Mouse (Mus musculus): Measurements from ENCODE around the gene Anks6. TPM values are rescaled to one million over a fixed set of nuclear protein-coding genes. Genes with fewer than 3 reads are reported as not detected.
"Not testable (repeated sequence)": the region's sequence is repeated elsewhere in the genome, so short reads cannot be mapped to it uniquely, and the experiment has no call there.

Anks6 gene
- polyA plus RNA-seq, 1 experiment = 17.2 TPM

DNA sequence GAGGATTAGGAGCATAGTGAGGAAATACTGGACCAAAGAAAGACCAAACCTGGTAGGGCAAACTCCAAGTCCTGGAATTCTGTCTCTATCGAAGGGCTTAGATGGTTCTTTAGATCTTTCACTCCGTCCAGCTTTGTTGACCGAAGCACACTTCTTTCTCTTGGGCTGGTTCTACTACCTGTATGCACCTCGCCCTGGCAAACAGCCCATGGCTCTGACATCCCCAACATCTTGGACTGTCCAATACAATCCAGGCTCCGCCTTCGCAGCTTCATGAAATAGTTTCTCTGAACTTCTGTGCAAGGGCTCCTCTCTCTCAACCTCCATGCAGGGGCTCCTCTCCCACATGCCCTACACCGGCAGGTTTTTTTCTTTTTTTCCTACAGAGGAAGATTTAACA, 26.6 kb upstream of the Anks6 start:
- Histone ChIP-seq H3K4me1 (ENCODE audit: control insufficient read depth, insufficient read depth, low read length) (no peaks in the 10 kb centered on the region), H3K27ac (ENCODE audit: insufficient read depth, low read length) (no peak overlapping the region), H3K27me3 (ENCODE audit: control insufficient read depth, insufficient read depth, low read length) (no peaks in the 10 kb centered on the region), H3K4me3 (replicated peaks; ENCODE audit: insufficient read depth, low read depth, low read length) (no peak overlapping the region)
- 95% methylated on average over 7 of the region's 7 CpGs for WGBS
- TF ChIP-seq POLR2A (IDR thresholded peaks at IDR 0.05; ENCODE audit: borderline replicate concordance, insufficient read depth, low read length) (no peak), CTCF (IDR thresholded peaks at IDR 0.05; ENCODE audit: borderline replicate concordance, insufficient read depth, low read depth, low read length) (no peak)
- no peak for DNase-seq

DNA sequence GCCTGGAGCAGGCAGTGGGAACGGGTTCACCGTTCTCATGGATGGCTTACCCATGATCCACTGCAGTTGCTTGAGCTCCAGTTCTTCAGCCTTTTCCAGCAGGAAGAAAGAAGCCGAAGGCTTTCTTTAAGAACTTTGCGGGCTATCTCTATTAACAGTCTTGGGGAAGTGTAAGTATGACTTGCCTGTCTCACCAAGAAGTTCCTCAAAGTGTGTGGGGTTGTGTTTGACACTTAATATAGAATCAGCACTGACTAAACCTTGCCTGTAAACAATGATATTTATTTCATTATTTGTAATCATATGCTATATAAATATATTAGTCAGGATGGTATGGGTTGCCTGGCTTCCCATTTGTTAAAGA, 23.4 kb upstream of the Anks6 start:
- WGBS = 97% methylated on average over 4 of the region's 4 CpGs
- Histone ChIP-seq H3K27ac (ENCODE audit: insufficient read depth, low read length) (no peak overlapping the region), H3K4me3 (replicated peaks; ENCODE audit: insufficient read depth, low read depth, low read length) (no peak overlapping the region), H3K4me1 (ENCODE audit: control insufficient read depth, insufficient read depth, low read length) (no peaks in the 10 kb centered on the region), H3K27me3 (ENCODE audit: control insufficient read depth, insufficient read depth, low read length) (no peaks in the 10 kb centered on the region; the same call in 1 of the 2 replicates)
- no peak for TF ChIP-seq CTCF (IDR thresholded peaks at IDR 0.05; ENCODE audit: borderline replicate concordance, insufficient read depth, low read depth, low read length)
- TF ChIP-seq POLR2A (IDR thresholded peaks at IDR 0.05; ENCODE audit: borderline replicate concordance, insufficient read depth, low read length) = no peak
- no peak for DNase-seq

DNA sequence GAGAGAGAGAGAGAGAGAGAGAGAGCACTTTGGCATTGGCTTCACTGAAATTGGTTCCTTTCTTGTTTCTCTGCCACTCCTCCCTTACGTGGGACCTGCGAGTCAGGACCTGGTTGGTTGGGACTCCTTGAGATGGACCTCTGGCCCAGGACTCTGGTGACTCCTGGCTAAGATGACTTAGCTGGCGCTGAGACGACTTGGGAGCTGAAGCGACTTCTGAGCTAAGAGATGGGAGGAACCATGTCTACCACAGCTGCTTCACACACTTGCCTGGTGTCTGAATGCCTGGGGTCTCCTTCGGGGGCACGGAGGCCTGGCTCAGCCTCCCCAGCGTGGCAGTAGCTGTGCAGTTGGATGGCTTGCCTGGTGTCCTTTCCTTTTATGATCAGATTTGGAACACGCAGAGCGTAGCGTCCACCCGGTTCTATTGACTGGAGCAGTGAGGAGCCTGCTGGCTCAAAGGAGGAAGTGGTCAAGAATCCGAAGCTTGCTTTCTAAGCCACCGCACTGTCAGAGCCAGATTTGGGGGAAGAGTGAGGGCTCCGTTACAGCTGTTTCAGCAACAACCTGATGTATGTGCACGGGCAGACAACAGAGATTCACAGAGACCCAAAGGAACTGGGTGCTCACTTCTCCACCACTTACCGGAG, 22.9 kb upstream of the Anks6 start:
- no peak for DNase-seq
- TF ChIP-seq CTCF (IDR thresholded peaks at IDR 0.05; ENCODE audit: borderline replicate concordance, insufficient read depth, low read depth, low read length) (no peak), POLR2A (IDR thresholded peaks at IDR 0.05; ENCODE audit: borderline replicate concordance, insufficient read depth, low read length) (no peak)
- WGBS = 83% methylated on average over 17 of the region's 17 CpGs

DNA sequence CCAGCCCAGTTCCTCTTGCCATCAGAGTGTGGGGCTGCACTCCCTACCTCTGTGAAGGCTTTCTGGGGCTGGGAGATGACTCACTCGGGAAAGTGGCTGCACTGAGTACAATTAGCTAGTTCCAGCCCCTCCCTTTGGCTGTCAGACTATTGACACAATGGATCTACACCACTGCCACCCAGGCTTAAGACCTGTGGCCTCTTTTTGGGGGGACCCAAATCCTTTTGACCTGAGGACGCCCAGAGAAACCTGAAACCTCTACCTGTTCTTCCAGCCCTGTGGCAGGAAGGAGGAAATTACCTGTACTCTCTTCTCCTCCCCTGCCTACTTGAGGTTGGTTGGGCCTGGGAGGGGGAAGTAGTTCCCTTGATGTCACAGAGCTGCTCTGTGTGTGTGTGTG, 17.8 kb upstream of the Anks6 start:
- 68% methylated on average over 2 of the region's 2 CpGs for WGBS
- TF ChIP-seq CTCF (IDR thresholded peaks at IDR 0.05; ENCODE audit: borderline replicate concordance, insufficient read depth, low read depth, low read length) = no peak
- no peak for TF ChIP-seq POLR2A (IDR thresholded peaks at IDR 0.05; ENCODE audit: borderline replicate concordance, insufficient read depth, low read length)
- Histone ChIP-seq H3K27me3 (ENCODE audit: control insufficient read depth, insufficient read depth, low read length) (no peaks in the 10 kb centered on the region; the same call in 1 of the 2 replicates), H3K4me3 (replicated peaks; ENCODE audit: insufficient read depth, low read depth, low read length) (no peak overlapping the region), H3K4me1 (ENCODE audit: control insufficient read depth, insufficient read depth, low read length) (no peaks in the 10 kb centered on the region), H3K27ac (ENCODE audit: insufficient read depth, low read length) (no peak overlapping the region)
- DNase-seq = no peak

More for the DNA sequence above, 22.9 kb upstream of the Anks6 start:
- H3K4me3 ChIP-seq (replicated peaks; ENCODE audit: insufficient read depth, low read depth, low read length) = no peak overlapping the region
- no peaks in the 10 kb centered on the region; the same call in 1 of the 2 replicates for H3K27me3 ChIP-seq (ENCODE audit: control insufficient read depth, insufficient read depth, low read length)
- H3K4me1 ChIP-seq (ENCODE audit: control insufficient read depth, insufficient read depth, low read length) = no peaks in the 10 kb centered on the region
- no peak overlapping the region for H3K27ac ChIP-seq (ENCODE audit: insufficient read depth, low read length)

DNA sequence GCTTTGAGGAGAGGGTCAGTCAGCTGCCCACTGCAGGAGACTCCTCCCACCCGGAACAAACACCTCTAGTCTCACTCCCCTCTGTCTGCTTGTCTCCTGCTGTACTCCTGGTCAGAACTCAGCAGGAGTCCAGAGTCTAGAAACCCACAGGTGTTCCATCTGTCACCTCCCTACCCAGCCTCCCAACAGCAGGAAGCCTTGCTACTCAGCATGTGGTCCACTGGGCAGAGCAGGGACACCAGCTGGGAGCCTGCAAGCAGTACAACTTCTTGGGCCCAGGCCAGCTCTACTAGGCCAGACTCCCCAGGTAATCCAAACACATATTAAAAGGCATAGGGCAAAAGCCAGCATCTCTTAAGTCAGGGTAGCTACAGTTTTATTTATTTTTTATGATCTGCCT, 3.7 kb upstream of the Anks6 start:
- 25% methylated on average over 1 of the region's 1 CpGs for WGBS
- no peak overlapping the region for H3K27ac ChIP-seq (ENCODE audit: insufficient read depth, low read length)
- peak in 1 of 2 experiments; percentile 43 for DNase-seq
- no peak for TF ChIP-seq CTCF (IDR thresholded peaks at IDR 0.05; ENCODE audit: borderline replicate concordance, insufficient read depth, low read depth, low read length)
- no peak for TF ChIP-seq POLR2A (IDR thresholded peaks at IDR 0.05; ENCODE audit: borderline replicate concordance, insufficient read depth, low read length)
- no peaks in the 10 kb centered on the region for H3K27me3 ChIP-seq (ENCODE audit: control insufficient read depth, insufficient read depth, low read length)
- peaks cover 7% of the 10 kb centered on the region for H3K4me1 ChIP-seq (ENCODE audit: control insufficient read depth, insufficient read depth, low read length)
- H3K4me3 ChIP-seq (replicated peaks; ENCODE audit: insufficient read depth, low read depth, low read length) = no peak overlapping the region

DNA sequence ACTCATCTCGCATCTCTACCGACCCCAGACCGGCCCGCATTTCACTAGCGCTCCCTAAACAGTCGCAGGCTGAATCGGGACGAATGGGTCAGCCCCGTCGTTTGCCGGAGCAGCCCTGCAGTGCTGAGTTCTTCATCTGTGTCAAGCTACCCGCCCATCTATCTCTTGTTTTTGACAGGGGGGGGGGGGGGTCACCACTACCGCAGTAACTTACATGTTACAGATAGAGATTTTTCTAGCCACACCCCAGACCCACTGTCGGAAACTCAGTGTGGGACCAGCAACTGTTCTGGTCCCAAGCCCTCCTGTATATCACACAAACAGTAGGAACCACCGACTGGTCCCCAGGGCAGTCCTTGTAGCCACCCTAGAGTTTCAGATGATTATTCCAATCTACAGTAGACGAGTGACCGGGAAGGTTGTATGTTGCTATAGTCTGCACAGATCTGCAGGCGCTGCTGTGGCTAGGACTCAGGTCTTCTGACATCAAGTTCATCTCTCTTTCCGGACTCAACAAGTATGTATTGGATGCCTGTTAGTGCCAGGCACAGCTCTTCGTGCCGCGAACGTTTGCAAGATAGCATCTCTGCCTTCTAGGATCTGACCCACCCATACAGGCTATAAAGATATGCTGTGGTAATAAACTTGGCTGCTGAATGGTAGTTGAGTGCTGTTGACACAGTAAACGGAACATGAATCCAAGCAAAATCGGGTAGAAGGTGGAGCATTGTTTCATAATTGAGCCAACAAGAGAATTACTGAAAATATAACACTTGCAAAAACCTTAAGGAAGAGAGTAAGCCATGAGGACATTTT, 491 bp upstream of the Anks6 start:
- TF ChIP-seq CTCF (IDR thresholded peaks at IDR 0.05; ENCODE audit: borderline replicate concordance, insufficient read depth, low read depth, low read length) = no peak
- TF ChIP-seq POLR2A (IDR thresholded peaks at IDR 0.05; ENCODE audit: borderline replicate concordance, insufficient read depth, low read length) = no peak
- Histone ChIP-seq H3K4me1 (ENCODE audit: control insufficient read depth, insufficient read depth, low read length) (peaks cover 11% of the 10 kb centered on the region), H3K27me3 (ENCODE audit: control insufficient read depth, insufficient read depth, low read length) (no peaks in the 10 kb centered on the region), H3K27ac (ENCODE audit: insufficient read depth, low read length) (peak overlapping the region; percentile 48), H3K4me3 (replicated peaks; ENCODE audit: insufficient read depth, low read depth, low read length) (peak overlapping the region; percentile 81)
- 32% methylated on average over 25 of the region's 25 CpGs for WGBS
- peak in 1 of 2 experiments; percentile 85 for DNase-seq

DNA sequence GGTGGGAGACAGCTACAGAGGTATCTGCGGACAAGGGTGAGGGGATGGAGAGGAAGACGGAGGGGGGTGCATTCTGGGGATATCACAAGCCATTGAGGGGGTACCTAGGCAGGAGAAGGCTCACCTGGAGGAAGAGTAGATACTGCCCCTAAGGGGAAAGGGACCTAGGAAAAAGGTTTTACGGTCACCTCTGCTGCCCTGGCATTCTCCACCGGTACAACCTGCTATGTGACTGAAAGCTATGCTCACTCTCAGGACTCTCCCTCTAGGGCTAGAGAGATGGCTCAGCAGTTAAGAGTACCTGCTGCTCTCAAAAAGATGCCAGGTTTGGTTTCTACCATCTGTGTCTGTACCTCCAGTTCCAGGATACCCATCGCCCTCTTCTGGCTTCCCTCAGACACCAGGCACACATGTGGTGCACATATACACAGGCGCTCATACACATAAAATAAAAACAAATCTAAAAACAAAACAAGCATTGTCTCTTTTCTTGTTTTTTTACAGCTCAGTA, 1.6 kb downstream of the Anks6 start:
- H3K4me1 ChIP-seq (ENCODE audit: control insufficient read depth, insufficient read depth, low read length) = peaks cover 11% of the 10 kb centered on the region
- H3K4me3 ChIP-seq (replicated peaks; ENCODE audit: insufficient read depth, low read depth, low read length) = no peak overlapping the region
- no peaks in the 10 kb centered on the region for H3K27me3 ChIP-seq (ENCODE audit: control insufficient read depth, insufficient read depth, low read length)
- TF ChIP-seq CTCF (IDR thresholded peaks at IDR 0.05; ENCODE audit: borderline replicate concordance, insufficient read depth, low read depth, low read length) (peak; percentile 18; the same call in 1 of the 2 replicates), POLR2A (IDR thresholded peaks at IDR 0.05; ENCODE audit: borderline replicate concordance, insufficient read depth, low read length) (no peak)
- no peak overlapping the region for H3K27ac ChIP-seq (ENCODE audit: insufficient read depth, low read length)
- WGBS = 54% methylated on average over 6 of the region's 6 CpGs
- peak; percentile 28 to 60 for DNase-seq

DNA sequence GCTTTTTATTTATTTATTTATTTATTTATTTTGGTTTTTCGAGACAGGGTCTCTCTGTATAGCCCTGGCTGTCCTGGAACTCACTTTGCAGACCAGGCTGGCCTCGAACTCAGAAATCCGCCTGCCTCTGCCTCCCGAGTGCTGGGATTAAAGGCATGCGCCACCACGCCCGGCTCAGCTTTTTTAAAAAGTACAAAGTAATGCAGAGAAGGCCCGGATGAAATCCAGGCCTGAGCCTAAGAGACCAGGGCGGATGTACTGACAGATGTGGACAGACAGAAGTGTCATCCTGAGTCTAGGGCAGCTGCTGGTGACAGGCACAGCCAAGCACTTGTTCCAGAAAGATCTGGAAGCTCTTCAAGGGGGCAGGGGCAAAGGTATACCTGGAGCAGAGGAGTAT, 2.1 kb downstream of the Anks6 start:
- WGBS = 95% methylated on average over 9 of the region's 9 CpGs
- not testable (repeated sequence) for H3K27me3 ChIP-seq (ENCODE audit: control insufficient read depth, insufficient read depth, low read length); H3K27ac ChIP-seq (ENCODE audit: insufficient read depth, low read length); H3K4me3 ChIP-seq (replicated peaks; ENCODE audit: insufficient read depth, low read depth, low read length)
- peaks cover 11% of the 10 kb centered on the region for H3K4me1 ChIP-seq (ENCODE audit: control insufficient read depth, insufficient read depth, low read length)
- DNase-seq = peak in 1 of 2 experiments; percentile 20
